Mouse (Mus musculus) MEL (cell line): ENCODE measurements around the gene Pycr2. TPM values are rescaled to one million over a fixed set of nuclear protein-coding genes. Genes with fewer than 3 reads are reported as not detected.

Experiments used
- DNase-seq: peaks from one replicate; pipeline ENCODE4 v3.0.0; 2011; ENCODE audit warnings: low read depth, low spot score
- H3K27ac ChIP-seq: 2 replicates; pipeline ENCODE4 v1.5.1; 2012; ENCODE audit warnings: low read depth, mild to moderate bottlenecking, control low read depth, low read length, moderate library complexity; ENCODE audit not compliant: control insufficient read depth
- H3K27me3 ChIP-seq, 2 experiments: fragments of 150-350 bp in 1 of 2; sonication (generic) in 1 of 2; 2 replicates each; pipeline ENCODE4 v1.6.1; 2012; ENCODE audit warnings: low read length in 2 of 2, mild to moderate bottlenecking in 2 of 2, improper control_type of control experiment in 1 of 2, moderate library complexity in 1 of 2; ENCODE audit not compliant: insufficient read depth in 2 of 2, control insufficient read depth in 1 of 2
- H3K36me3 ChIP-seq, 2 experiments: 2 replicates each; pipeline ENCODE4 v1.6.1; 2012 to 2014; ENCODE audit warnings: low read length in 2 of 2, improper control_type of control experiment in 1 of 2, inconsistent platforms in 1 of 2, mild to moderate bottlenecking in 1 of 2; ENCODE audit not compliant: insufficient read depth in 2 of 2, control insufficient read depth in 1 of 2
- H3K4me1 ChIP-seq, 2 experiments: fragments of 150-350 bp in 1 of 2; sonication (generic) in 1 of 2; 2 replicates each; pipeline ENCODE4 v1.6.1; 2012; ENCODE audit warnings: low read length in 2 of 2, improper control_type of control experiment in 1 of 2, mild to moderate bottlenecking in 1 of 2; ENCODE audit not compliant: insufficient read depth in 2 of 2, control insufficient read depth in 1 of 2
- H3K4me3 ChIP-seq, 2 experiments: fragments of 150-350 bp in 1 of 2; sonication (generic) in 1 of 2; 2 replicates each; pipeline ENCODE4 v1.5.1; 2012; ENCODE audit warnings: low read depth in 2 of 2, low read length in 2 of 2, mild to moderate bottlenecking in 2 of 2, moderate library complexity in 2 of 2, control low read depth in 1 of 2, improper control_type of control experiment in 1 of 2; ENCODE audit not compliant: control insufficient read depth in 1 of 2, insufficient read depth in 1 of 2
- H3K79me2 ChIP-seq: 2 replicates; pipeline ENCODE4 v1.6.1; 2012; ENCODE audit warnings: mild to moderate bottlenecking, low read length, moderate library complexity; ENCODE audit not compliant: control insufficient read depth, poor library complexity, insufficient read depth
- H3K9ac ChIP-seq: 2 replicates; pipeline ENCODE4 v1.6.1; 2012; ENCODE audit warnings: low read depth, mild to moderate bottlenecking, control low read depth, low read length, moderate library complexity; ENCODE audit not compliant: control insufficient read depth, poor library complexity, severe bottlenecking
- H3K9me3 ChIP-seq: fragments of 150-350 bp; sonication (generic); replicated peaks from 2 replicates; pipeline ENCODE4 v1.6.1; 2012; ENCODE audit warnings: mild to moderate bottlenecking, low read length, improper control_type of control experiment, moderate library complexity; ENCODE audit not compliant: insufficient read depth
- BHLHE40 ChIP-seq: IDR thresholded peaks from 2 replicates; pipeline ENCODE4 v1.6.1; 2012; ENCODE audit warnings: low read depth, mild to moderate bottlenecking, inconsistent platforms, low read length, improper control_type of control experiment, borderline replicate concordance
- CHD1 ChIP-seq: IDR thresholded peaks from 2 replicates; pipeline ENCODE4 v1.6.1; 2012; ENCODE audit warnings: low read depth, mild to moderate bottlenecking, inconsistent platforms, low read length, improper control_type of control experiment
- CHD2 ChIP-seq: IDR thresholded peaks from 2 replicates; pipeline ENCODE4 v1.6.1; 2011; ENCODE audit warnings: low read length, improper control_type of control experiment
- CTCF ChIP-seq, 3 experiments: IDR thresholded peaks in 2 of 3; conservative IDR thresholded peaks in 1 of 3; 2 replicates each; pipeline ENCODE4 v1.5.1; 2011 to 2012; ENCODE audit warnings: low read length in 3 of 3, low read depth in 2 of 3, mild to moderate bottlenecking in 2 of 3, improper control_type of control experiment in 1 of 3, inconsistent platforms in 1 of 3, mixed read lengths in 1 of 3, moderate library complexity in 1 of 3; ENCODE audit not compliant: control insufficient read depth in 1 of 3, insufficient read depth in 1 of 3, poor library complexity in 1 of 3, severe bottlenecking in 1 of 3
- E2F4 ChIP-seq: IDR thresholded peaks from 2 replicates; pipeline ENCODE4 v1.6.1; 2011; ENCODE audit warnings: low read depth, low read length, improper control_type of control experiment, borderline replicate concordance
- EP300 ChIP-seq, 2 experiments: IDR thresholded peaks; 2 replicates each; pipeline ENCODE4 v1.6.1; 2011; ENCODE audit warnings: improper control_type of control experiment in 2 of 2, low read length in 2 of 2, low read depth in 1 of 2, mild to moderate bottlenecking in 1 of 2
- ETS1 ChIP-seq: IDR thresholded peaks from 2 replicates; pipeline ENCODE4 v1.6.1; 2012; ENCODE audit warnings: low read depth, mild to moderate bottlenecking, inconsistent platforms, low read length, improper control_type of control experiment, moderate library complexity
- GABPA ChIP-seq: IDR thresholded peaks from 2 replicates; pipeline ENCODE4 v1.6.1; 2012; ENCODE audit warnings: low read depth, mild to moderate bottlenecking, inconsistent platforms, low read length, improper control_type of control experiment, moderate library complexity
- HCFC1 ChIP-seq: IDR thresholded peaks from 2 replicates; pipeline ENCODE4 v1.6.1; 2012; ENCODE audit warnings: low read depth, mild to moderate bottlenecking, inconsistent platforms, low read length, improper control_type of control experiment, moderate library complexity
- JUND ChIP-seq: IDR thresholded peaks from 2 replicates; pipeline ENCODE4 v1.6.1; 2011; ENCODE audit warnings: low read depth, mild to moderate bottlenecking, improper control_type of control experiment, low read length
- MXI1 ChIP-seq: IDR thresholded peaks from 2 replicates; pipeline ENCODE4 v1.6.1; 2011; ENCODE audit warnings: mild to moderate bottlenecking, low read depth, low read length, improper control_type of control experiment
- MYB ChIP-seq: IDR thresholded peaks from 2 replicates; pipeline ENCODE4 v1.6.1; 2011; ENCODE audit warnings: mild to moderate bottlenecking, low read depth, low read length, improper control_type of control experiment
- NELFE ChIP-seq: IDR thresholded peaks from 2 replicates; pipeline ENCODE4 v1.6.1; 2011; ENCODE audit warnings: low read depth, low read length, improper control_type of control experiment
- NRF1 ChIP-seq: IDR thresholded peaks from 2 replicates; pipeline ENCODE4 v1.6.1; 2014; ENCODE audit warnings: low read depth, mild to moderate bottlenecking, inconsistent platforms, low read length, improper control_type of control experiment, moderate library complexity; ENCODE audit not compliant: poor library complexity, insufficient read depth, severe bottlenecking
- POLR2A ChIP-seq, 2 experiments: IDR thresholded peaks; 2 replicates each; pipeline ENCODE4 v1.6.1; 2011 to 2012; ENCODE audit warnings: low read length in 2 of 2, mild to moderate bottlenecking in 2 of 2, control low read depth in 1 of 2, improper control_type of control experiment in 1 of 2, low read depth in 1 of 2, moderate library complexity in 1 of 2; ENCODE audit not compliant: control insufficient read depth in 1 of 2, insufficient read depth in 1 of 2, poor library complexity in 1 of 2
- POLR2AphosphoS5 ChIP-seq: IDR thresholded peaks from 2 replicates; pipeline ENCODE4 v1.6.1; 2012; ENCODE audit warnings: low read depth, borderline replicate concordance, mild to moderate bottlenecking, inconsistent platforms, low read length, moderate library complexity, mixed read lengths
- RAD21 ChIP-seq: IDR thresholded peaks from 2 replicates; pipeline ENCODE4 v1.6.1; 2011; ENCODE audit warnings: mild to moderate bottlenecking, low read depth, low read length, improper control_type of control experiment
- RCOR1 ChIP-seq: IDR thresholded peaks from 2 replicates; pipeline ENCODE4 v1.6.1; 2012; ENCODE audit warnings: low read depth, mild to moderate bottlenecking, inconsistent platforms, low read length, improper control_type of control experiment
- SIN3A ChIP-seq: IDR thresholded peaks from 2 replicates; pipeline ENCODE4 v1.6.1; 2012; ENCODE audit warnings: low read length, improper control_type of control experiment, inconsistent platforms
- SMC3 ChIP-seq: IDR thresholded peaks from 2 replicates; pipeline ENCODE4 v1.6.1; 2011; ENCODE audit warnings: low read depth, low read length, improper control_type of control experiment
- TBP ChIP-seq: IDR thresholded peaks from 2 replicates; pipeline ENCODE4 v1.8.0; 2011; ENCODE audit warnings: low read depth, low read length, improper control_type of control experiment
- USF1 ChIP-seq: IDR thresholded peaks from 2 replicates; pipeline ENCODE4 v1.6.1; 2014; ENCODE audit warnings: low read depth, mild to moderate bottlenecking, inconsistent platforms, low read length, improper control_type of control experiment, moderate library complexity
- USF2 ChIP-seq, 2 experiments: IDR thresholded peaks; 2 replicates each; pipeline ENCODE4 v1.6.1; 2011 to 2012; ENCODE audit warnings: improper control_type of control experiment in 2 of 2, low read length in 2 of 2, borderline replicate concordance in 1 of 2, inconsistent platforms in 1 of 2, low read depth in 1 of 2, mild to moderate bottlenecking in 1 of 2; ENCODE audit not compliant: insufficient read depth in 1 of 2
- ZC3H11A ChIP-seq: IDR thresholded peaks from 2 replicates; pipeline ENCODE4 v1.6.1; 2012; ENCODE audit warnings: low read depth, mild to moderate bottlenecking, inconsistent platforms, low read length, improper control_type of control experiment
- ZKSCAN1 ChIP-seq: IDR thresholded peaks from 2 replicates; pipeline ENCODE4 v1.6.1; 2012; ENCODE audit warnings: low read depth, mild to moderate bottlenecking, inconsistent platforms, low read length, improper control_type of control experiment, moderate library complexity
- ZMIZ1 ChIP-seq: IDR thresholded peaks from 2 replicates; pipeline ENCODE4 v1.6.1; 2012; ENCODE audit warnings: low read depth, mild to moderate bottlenecking, inconsistent platforms, low read length, improper control_type of control experiment, moderate library complexity
- ZNF384 ChIP-seq: IDR thresholded peaks from 2 replicates; pipeline ENCODE4 v1.6.1; 2012; ENCODE audit warnings: low read depth, mild to moderate bottlenecking, inconsistent platforms, low read length, improper control_type of control experiment
- polyA plus RNA-seq, 2 experiments: library from polyadenylated mRNA; stranded (reverse) in 1 of 2; unstranded in 1 of 2; fragments of >175 nt in 1 of 2; fragments of >200 nt in 1 of 2; gene quantifications; 2 replicates each; pipeline versions ENCODE4 v1.2.1 to v1.2.4; 2012; ENCODE audit warnings: low replicate concordance in 2 of 2, low read depth in 1 of 2; ENCODE audit not compliant: insufficient read length in 2 of 2, insufficient read depth in 1 of 2, missing spikeins in 1 of 2
- total RNA-seq: library from RNA; depleted of rRNA; stranded (reverse); fragments of 300-350 nt; gene quantifications from 2 replicates; pipeline ENCODE4 v1.2.3, GENCODE M21; 2012

The Pycr2 gene
- total and polyA plus RNA-seq, 3 experiments = 125 to 183 TPM; not detected in 1

DNA sequence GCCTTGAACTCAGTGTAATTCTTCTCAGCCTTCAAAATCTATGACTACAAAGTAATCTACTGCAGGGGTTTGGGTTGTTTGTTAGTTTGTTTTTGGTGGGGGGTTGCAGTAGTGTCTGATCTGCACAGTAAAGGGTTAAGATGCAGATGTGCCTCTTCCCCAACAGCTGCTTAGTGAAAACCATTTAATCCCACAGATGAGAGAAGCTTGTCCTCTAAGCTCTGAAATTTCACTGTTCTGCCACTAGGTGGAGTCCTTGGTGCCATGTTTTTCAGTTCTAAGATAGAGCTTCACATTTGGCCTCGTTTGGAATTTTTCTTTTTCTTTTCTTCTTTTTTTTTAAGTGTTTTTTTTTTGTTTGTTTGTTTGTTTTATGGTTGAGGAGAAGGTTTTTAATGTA, 40.5 kb upstream of the Pycr2 start:
- Histone ChIP-seq H3K9me3 (no peaks in the 10 kb centered on the region), H3K79me2 (no peaks in the 10 kb centered on the region), H3K36me3 (peaks cover 0 to 31% of the 10 kb centered on the region in 2 experiments), H3K9ac (no peak overlapping the region), H3K4me3 (no peak overlapping the region), H3K4me1 (no peaks in the 10 kb centered on the region), H3K27ac (no peak overlapping the region), H3K27me3 (no peaks in the 10 kb centered on the region)
- DNase-seq = peak; percentile 77
- TF ChIP-seq POLR2AphosphoS5 (no peak), USF1 (no peak), CTCF (IDR thresholded peaks at IDR 0.05 in 2 of 3, conservative IDR thresholded peaks at IDR 0.05 in 1 of 3; ENCODE audit: control insufficient read depth in 1 of 3, insufficient read depth in 1 of 3, low read depth in 2 of 3, low read length in 3 of 3, poor library complexity in 1 of 3, severe bottlenecking in 1 of 3) (peak; percentile 38 to 81 (median 75); a peak in 5 of 6 replicates), USF2 (IDR thresholded peaks at IDR 0.05; ENCODE audit: borderline replicate concordance in 1 of 2, insufficient read depth in 1 of 2, low read depth in 1 of 2, low read length in 2 of 2) (no peak), BHLHE40 (no peak), SMC3 (peak; percentile 48), SIN3A (no peak), ZMIZ1 (no peak), TBP (0 out of 2 replicates have a peak, but pooled peaks have one; percentile 25), NELFE (no peak), NRF1 (no peak), EP300 (IDR thresholded peaks at IDR 0.05; ENCODE audit: low read depth in 1 of 2, low read length in 2 of 2) (no peak), E2F4 (no peak), RAD21 (peak; percentile 31)

DNA sequence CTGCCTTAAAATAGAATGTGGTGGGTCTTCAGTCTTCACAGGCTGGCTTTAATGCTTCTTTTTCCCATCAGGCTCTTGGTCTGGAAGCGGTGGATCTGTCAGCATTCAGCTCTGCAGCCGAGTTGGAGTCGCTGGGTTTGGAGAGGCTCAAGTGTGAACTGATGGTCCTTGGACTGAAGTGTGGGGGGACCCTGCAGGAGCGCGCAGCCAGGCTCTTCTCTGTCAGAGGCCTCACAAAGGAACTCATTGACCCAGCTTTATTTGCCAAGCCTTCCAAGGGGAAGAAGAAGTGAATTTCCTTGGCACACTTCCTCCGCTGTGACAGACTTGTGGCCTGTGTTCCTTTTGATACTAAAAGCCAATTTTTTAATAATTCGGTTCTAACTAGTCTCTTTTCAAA, 38.1 kb upstream of the Pycr2 start:
- no peak overlapping the region for H3K4me3 ChIP-seq
- TF ChIP-seq EP300 (IDR thresholded peaks at IDR 0.05; ENCODE audit: low read depth in 1 of 2, low read length in 2 of 2) (no peak), JUND (no peak), RCOR1 (no peak), POLR2A (IDR thresholded peaks at IDR 0.05; ENCODE audit: control insufficient read depth in 1 of 2, insufficient read depth in 1 of 2, low read depth in 1 of 2, low read length in 2 of 2, poor library complexity in 1 of 2) (no peak), ZNF384 (no peak), ZKSCAN1 (no peak), CHD2 (no peak), BHLHE40 (no peak), GABPA (no peak), MXI1 (no peak), USF1 (no peak), MYB (no peak), HCFC1 (no peak), ZC3H11A (no peak), ETS1 (no peak), USF2 (IDR thresholded peaks at IDR 0.05; ENCODE audit: borderline replicate concordance in 1 of 2, insufficient read depth in 1 of 2, low read depth in 1 of 2, low read length in 2 of 2) (no peak), TBP (no peak), CHD1 (no peak)
- H3K4me1 ChIP-seq = peaks cover 2 to 10% of the 10 kb centered on the region in 2 experiments; a peak in 3 of 4 replicates
- no peak overlapping the region for H3K9ac ChIP-seq
- H3K79me2 ChIP-seq = no peaks in the 10 kb centered on the region
- H3K27me3 ChIP-seq = no peaks in the 10 kb centered on the region
- no peaks in the 10 kb centered on the region for H3K9me3 ChIP-seq
- H3K36me3 ChIP-seq = peaks cover 12 to 17% of the 10 kb centered on the region in 2 experiments
- no peak overlapping the region for H3K27ac ChIP-seq
- DNase-seq = no peak
